ENCODE assay signal across 16 mouse cellular contexts in genomic region chrX:56708592-56709370, GRCm38 (mm10).
"Had no signal": no experiment of that assay in that cellular context is flagged by ENCODE, and none has a peak within 500 bp of the region (broad histone marks: within the 10 kb centered on the region; RNA-seq: fewer than 3 reads in every experiment).

No protein-coding gene starts in this region.

- DNase-seq: liver, embryonic 13.5 days; liver, postnatal 0 days; right cerebral cortex, postnatal 14 days; thymus, adult 2 months; thymus, postnatal 25 days; thymus, postnatal 4 days had no signal

- H3K4me2 ChIP-seq: liver, embryonic 11.5 days; liver, embryonic 13.5 days; liver, embryonic 15.5 days; midbrain, embryonic 11.5 days; midbrain, embryonic 13.5 days; midbrain, embryonic 15.5 days; neural tube, embryonic 12.5 days; stomach, embryonic 15.5 days had no signal

- H3K9me3 ChIP-seq: liver, embryonic 13.5 days; liver, embryonic 15.5 days; megakaryocyte, embryonic 14.5 days; midbrain, embryonic 13.5 days; midbrain, embryonic 15.5 days; neural tube, embryonic 12.5 days; stomach, embryonic 15.5 days had no signal

- H3K27me3 ChIP-seq: liver, embryonic 13.5 days; liver, embryonic 15.5 days; midbrain, embryonic 13.5 days; midbrain, embryonic 15.5 days; neural tube, embryonic 12.5 days; stomach, embryonic 15.5 days had no signal

- H3K27ac ChIP-seq: liver, embryonic 13.5 days; liver, embryonic 15.5 days; macrophage; midbrain, embryonic 13.5 days; midbrain, embryonic 15.5 days; neural tube, embryonic 12.5 days; stomach, embryonic 15.5 days; stomach, postnatal 0 days had no signal

- H3K4me3 ChIP-seq: liver, embryonic 13.5 days; liver, embryonic 15.5 days; megakaryocyte, embryonic 14.5 days; midbrain, embryonic 13.5 days; midbrain, embryonic 15.5 days; neural tube, embryonic 12.5 days; stomach, embryonic 15.5 days had no signal

- H3K9ac ChIP-seq: liver, embryonic 13.5 days; liver, embryonic 15.5 days; liver, postnatal 0 days; midbrain, embryonic 13.5 days; midbrain, embryonic 15.5 days; neural tube, embryonic 12.5 days; stomach, embryonic 15.5 days had no signal

- H3K36me3 ChIP-seq: liver, embryonic 13.5 days; liver, embryonic 15.5 days; midbrain, embryonic 13.5 days; midbrain, embryonic 15.5 days; neural tube, embryonic 12.5 days; stomach, embryonic 15.5 days had no signal

- ATAC-seq: liver, postnatal 0 days; midbrain, embryonic 13.5 days; midbrain, embryonic 15.5 days had no signal

- H3K4me1 ChIP-seq: liver, embryonic 13.5 days; liver, embryonic 15.5 days; midbrain, embryonic 13.5 days; midbrain, embryonic 15.5 days; neural tube, embryonic 12.5 days; stomach, embryonic 15.5 days had no signal
